Mouse (Mus musculus) liver, embryonic 15.5 days (tissue): ENCODE measurements around the gene Sbf2. TPM values are rescaled to one million over a fixed set of nuclear protein-coding genes. Genes with fewer than 3 reads are reported as not detected.

Source experiments
- ATAC-seq: fragments of 200-750 bp; cut with Nextera tagmentation; 2 replicates; pipeline ENCODE4 v1.8.0; 2017; ENCODE audit warnings: moderate number of reproducible peaks, mild to moderate bottlenecking, moderate library complexity; ENCODE audit not compliant: insufficient read depth
- H3K27ac ChIP-seq: fragments of 300-500 bp; sonication (generic); replicated peaks from 2 replicates; pipeline ENCODE4 v1.5.1; 2015; ENCODE audit warnings: mild to moderate bottlenecking, inconsistent platforms
- H3K27me3 ChIP-seq: fragments of 300-500 bp; sonication (generic); 2 replicates; pipeline ENCODE4 v1.6.1; 2015; ENCODE audit warnings: mild to moderate bottlenecking, inconsistent platforms
- H3K36me3 ChIP-seq: fragments of 300-500 bp; sonication (generic); replicated peaks from 2 replicates; pipeline ENCODE4 v1.6.1; 2015; ENCODE audit warnings: moderate library complexity, mild to moderate bottlenecking, inconsistent platforms
- H3K4me1 ChIP-seq: fragments of 300-500 bp; sonication (generic); replicated peaks from 2 replicates; pipeline ENCODE4 v1.6.1; 2015; ENCODE audit warnings: inconsistent platforms
- H3K4me2 ChIP-seq: fragments of 300-500 bp; sonication (generic); 2 replicates; pipeline ENCODE4 v1.6.1; 2015; ENCODE audit warnings: moderate library complexity, mild to moderate bottlenecking, inconsistent platforms
- H3K4me3 ChIP-seq: fragments of 300-500 bp; sonication (generic); replicated peaks from 2 replicates; pipeline ENCODE4 v1.5.1; 2015; ENCODE audit warnings: mild to moderate bottlenecking, inconsistent platforms
- H3K9ac ChIP-seq: fragments of 300-500 bp; sonication (generic); 2 replicates; pipeline ENCODE4 v1.6.1; 2015; ENCODE audit warnings: moderate library complexity, mild to moderate bottlenecking, inconsistent platforms
- H3K9me3 ChIP-seq: fragments of 300-500 bp; sonication (generic); replicated peaks from 2 replicates; pipeline ENCODE4 v1.6.1; 2016; ENCODE audit warnings: inconsistent platforms
- WGBS: fragments of 180-500 bp; shearing (Covaris S2); methylation state at CpG from one replicate; pipeline ENCODE4 v1.1.7; 2015; ENCODE audit warnings: mixed read lengths; ENCODE audit not compliant: insufficient replicate concordance; 5-methylcytosine and 5-hydroxymethylcytosine counted together
- polyA plus RNA-seq: library from polyadenylated mRNA; unstranded; fragments of >200 nt; fragmentation: Nextera tagmentation; extraction: Ambion mirVana; gene quantifications from 2 replicates; pipeline ENCODE4 v1.2.1, GENCODE M21; 2015

Sbf2 gene
- polyA plus RNA-seq, 1 experiment from 2014 or later: 5.3 TPM

- Histone ChIP-seq H3K4me1 (peaks cover 13% of the 10 kb centered on the region; the same call in 1 of the 2 replicates), H3K4me3 (no peak overlapping the region), H3K9ac (no peak overlapping the region), H3K9me3 (no peaks in the 10 kb centered on the region), H3K36me3 (peaks cover 7% of the 10 kb centered on the region; the same call in 1 of the 2 replicates), H3K27ac (no peak overlapping the region), H3K27me3 (no peaks in the 10 kb centered on the region), H3K4me2 (no peak overlapping the region)
- ATAC-seq: no peak
- WGBS: 64% methylated on average over 4 of the region's 4 CpGs
Observed at GRCm38 (mm10) chr7:110268511-110268910, 346.2 kb downstream of the Sbf2 start.

DNA sequence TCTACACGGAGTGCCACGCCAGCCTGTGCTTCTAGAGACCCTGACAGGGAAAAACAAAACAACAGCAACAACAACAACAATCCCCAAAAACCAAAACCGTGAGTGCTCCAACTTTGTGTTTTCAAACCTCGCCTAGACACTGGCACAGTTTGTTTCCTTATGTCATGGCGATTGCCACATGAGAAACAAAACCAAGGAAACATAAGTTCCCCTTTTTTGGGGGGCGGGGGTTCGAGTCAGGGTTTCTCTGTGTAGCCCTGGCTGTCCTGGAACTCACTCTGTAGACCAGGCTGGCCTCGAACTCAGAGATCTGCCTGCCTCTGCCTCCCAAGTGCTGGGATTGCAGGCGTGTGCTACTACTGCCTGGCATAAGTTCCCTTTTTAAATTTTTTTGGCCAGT lies 346.7 kb downstream of the Sbf2 start:
- Histone ChIP-seq H3K4me3 (no peak overlapping the region), H3K27me3 (no peaks in the 10 kb centered on the region), H3K9ac (no peak overlapping the region), H3K36me3 (peaks cover 7% of the 10 kb centered on the region; the same call in 1 of the 2 replicates), H3K4me1 (peaks cover 16% of the 10 kb centered on the region; the same call in 1 of the 2 replicates), H3K9me3 (no peaks in the 10 kb centered on the region), H3K4me2 (no peak overlapping the region), H3K27ac (no peak overlapping the region)
- no peak for ATAC-seq
- 66% methylated on average over 9 of the region's 9 CpGs for WGBS

DNA sequence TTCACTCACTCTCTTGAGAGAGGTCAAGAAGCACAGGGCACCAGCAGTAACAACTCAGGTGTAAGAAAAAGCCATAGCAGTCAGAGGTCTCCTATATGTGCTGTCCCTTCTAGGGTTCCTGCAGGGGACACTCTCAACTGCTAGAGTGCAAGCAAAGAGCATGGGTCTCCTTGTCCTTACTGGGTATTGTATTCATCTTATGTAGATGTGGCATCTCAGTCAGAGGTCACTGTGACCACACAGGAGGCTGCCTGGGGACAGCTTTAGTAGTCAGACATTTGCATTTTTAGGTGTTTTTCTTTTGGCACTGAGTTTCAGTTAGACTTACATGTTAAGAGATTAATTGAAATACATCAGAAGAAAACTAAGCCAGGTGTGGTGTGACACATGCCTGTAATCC lies 347.7 kb downstream of the Sbf2 start:
- Histone ChIP-seq H3K27ac (no peak overlapping the region), H3K4me2 (no peak overlapping the region), H3K9me3 (no peaks in the 10 kb centered on the region), H3K9ac (no peak overlapping the region), H3K36me3 (peaks cover 7% of the 10 kb centered on the region; the same call in 1 of the 2 replicates), H3K4me1 (peaks cover 21% of the 10 kb centered on the region), H3K27me3 (no peaks in the 10 kb centered on the region), H3K4me3 (no peak overlapping the region)
- no peak for ATAC-seq

GRCm38 (mm10) chr7:110265796-110266195 lies 348.9 kb downstream of the Sbf2 start:
- H3K4me3 ChIP-seq: no peak overlapping the region
- no peak overlapping the region for H3K4me2 ChIP-seq
- H3K27ac ChIP-seq: no peak overlapping the region
- H3K9me3 ChIP-seq: no peaks in the 10 kb centered on the region
- H3K4me1 ChIP-seq: peaks cover 24% of the 10 kb centered on the region
- no peak overlapping the region for H3K9ac ChIP-seq
- H3K36me3 ChIP-seq: peaks cover 7% of the 10 kb centered on the region; the same call in 1 of the 2 replicates
- H3K27me3 ChIP-seq: no peaks in the 10 kb centered on the region
- no peak for ATAC-seq
- WGBS: 15% methylated on average over 7 of the region's 7 CpGs

GRCm38 (mm10) chr7:110263474-110263873 lies 351.2 kb downstream of the Sbf2 start:
- H3K9me3 ChIP-seq: no peaks in the 10 kb centered on the region
- H3K4me3 ChIP-seq: no peak overlapping the region
- H3K4me2 ChIP-seq: no peak overlapping the region
- 53% methylated on average over 1 of the region's 1 CpGs for WGBS
- no peaks in the 10 kb centered on the region for H3K27me3 ChIP-seq
- no peak for ATAC-seq
- peaks cover 28% of the 10 kb centered on the region for H3K4me1 ChIP-seq
- H3K9ac ChIP-seq: no peak overlapping the region
- no peaks in the 10 kb centered on the region for H3K36me3 ChIP-seq
- no peak overlapping the region for H3K27ac ChIP-seq

GRCm38 (mm10) chr7:110262661-110263060 lies 352.1 kb downstream of the Sbf2 start:
- no peak for ATAC-seq
- Histone ChIP-seq H3K4me1 (peaks cover 33% of the 10 kb centered on the region), H3K4me3 (no peak overlapping the region), H3K9me3 (no peaks in the 10 kb centered on the region), H3K27ac (no peak overlapping the region), H3K36me3 (no peaks in the 10 kb centered on the region), H3K27me3 (no peaks in the 10 kb centered on the region), H3K4me2 (no peak overlapping the region), H3K9ac (no peak overlapping the region)
- 14% methylated on average over 1 of the region's 1 CpGs for WGBS

GRCm38 (mm10) chr7:110261807-110262206 lies 352.9 kb downstream of the Sbf2 start:
- Histone ChIP-seq H3K4me3 (no peak overlapping the region), H3K4me1 (peaks cover 33% of the 10 kb centered on the region), H3K27ac (no peak overlapping the region), H3K27me3 (no peaks in the 10 kb centered on the region), H3K4me2 (no peak overlapping the region), H3K9ac (no peak overlapping the region), H3K36me3 (no peaks in the 10 kb centered on the region), H3K9me3 (no peaks in the 10 kb centered on the region)
- 66% methylated on average over 4 of the region's 4 CpGs for WGBS
- ATAC-seq: no peak

- 51% methylated on average over 4 of the region's 4 CpGs for WGBS
- Histone ChIP-seq H3K9ac (no peak overlapping the region), H3K27ac (peak overlapping the region; percentile 24; the same call in 1 of the 2 replicates), H3K27me3 (no peaks in the 10 kb centered on the region), H3K4me2 (no peak overlapping the region), H3K4me3 (no peak overlapping the region), H3K36me3 (no peaks in the 10 kb centered on the region), H3K9me3 (no peaks in the 10 kb centered on the region), H3K4me1 (peaks cover 29% of the 10 kb centered on the region)
- ATAC-seq: no peak
Observed at GRCm38 (mm10) chr7:110259966-110260711, 354.6 kb downstream of the Sbf2 start.

- ATAC-seq: no peak
- no peak overlapping the region for H3K4me3 ChIP-seq
- peaks cover 29% of the 10 kb centered on the region for H3K4me1 ChIP-seq
- no peaks in the 10 kb centered on the region for H3K36me3 ChIP-seq
- 72% methylated on average over 11 of the region's 11 CpGs for WGBS
- H3K27me3 ChIP-seq: no peaks in the 10 kb centered on the region
- H3K9ac ChIP-seq: no peak overlapping the region
- H3K9me3 ChIP-seq: no peaks in the 10 kb centered on the region
- no peak overlapping the region for H3K4me2 ChIP-seq
- H3K27ac ChIP-seq: no peak overlapping the region
Observed at GRCm38 (mm10) chr7:110258196-110258950, 356.3 kb downstream of the Sbf2 start.
